Mouse (Mus musculus) liver, adult 2 months (tissue): ENCODE measurements at regions not wholly inside any gene's neighbourhood (a gene's known extent, or its start where the extent isn't known, plus 50 kb on each side); places are given as distances from the start of the nearest gene placed in this dataset.

ENCODE experiments used
- DNase-seq: peaks from one replicate; pipeline ENCODE4 v3.0.0-alpha.2; 2011; ENCODE audit warnings: low read depth, low spot score; ENCODE audit errors: extremely low read depth
- H3K27ac ChIP-seq: fragments of 200-500 bp; replicated peaks from 2 replicates; pipeline ENCODE4 v1.5.1; 2012; ENCODE audit warnings: low read depth, mild to moderate bottlenecking, control low read depth, inconsistent platforms, low read length; ENCODE audit not compliant: insufficient read depth
- H3K27me3 ChIP-seq: fragments of 200-500 bp; 2 replicates; pipeline ENCODE4 v1.6.1; 2012; ENCODE audit warnings: mild to moderate bottlenecking, moderate library complexity, low read length, inconsistent platforms; ENCODE audit not compliant: control insufficient read depth, insufficient read depth
- H3K36me3 ChIP-seq: fragments of 200-500 bp; 2 replicates; pipeline ENCODE4 v1.6.1; 2012; ENCODE audit warnings: low read length, inconsistent platforms; ENCODE audit not compliant: control insufficient read depth, insufficient read depth
- H3K4me1 ChIP-seq: fragments of 200-500 bp; 2 replicates; pipeline ENCODE4 v1.6.1; 2011; ENCODE audit warnings: low read length; ENCODE audit not compliant: control insufficient read depth, insufficient read depth
- H3K4me3 ChIP-seq: fragments of 200-500 bp; 2 replicates; pipeline ENCODE4 v1.5.1; 2011; ENCODE audit warnings: low read depth, mild to moderate bottlenecking, control low read depth, low read length, moderate library complexity; ENCODE audit not compliant: insufficient read depth
- H3K79me2 ChIP-seq: fragments of 200-500 bp; 2 replicates; pipeline ENCODE4 v1.6.1; 2012; ENCODE audit warnings: inconsistent platforms, mild to moderate bottlenecking, low read length, moderate library complexity; ENCODE audit not compliant: control insufficient read depth, insufficient read depth
- H3K9ac ChIP-seq: fragments of 200-500 bp; 2 replicates; pipeline ENCODE4 v1.6.1; 2012; ENCODE audit warnings: low read depth, mild to moderate bottlenecking, control low read depth, inconsistent platforms, low read length
- CTCF ChIP-seq: fragments of 200-500 bp; IDR thresholded peaks from 2 replicates; pipeline ENCODE4 v1.5.1; 2011; ENCODE audit warnings: low read depth, low read length, control low read depth
- POLR2A ChIP-seq: fragments of 200-500 bp; IDR thresholded peaks from 2 replicates; pipeline ENCODE4 v1.6.1; 2011; ENCODE audit warnings: low read length, control low read depth; ENCODE audit not compliant: insufficient read depth; ENCODE audit errors: extremely low read depth
- WGBS: fragments of 180-500 bp; shearing (Covaris S2); methylation state at CpG from one replicate; pipeline ENCODE4 v1.1.7; 2018; 5-methylcytosine and 5-hydroxymethylcytosine counted together

- Histone ChIP-seq H3K27ac (no peak overlapping the region), H3K36me3 (no peaks in the 10 kb centered on the region), H3K27me3 (no peaks in the 10 kb centered on the region), H3K9ac (no peak overlapping the region), H3K4me3 (no peak overlapping the region), H3K4me1 (no peaks in the 10 kb centered on the region), H3K79me2 (no peaks in the 10 kb centered on the region)
- TF ChIP-seq CTCF (no peak), POLR2A (no peak)
- WGBS, result 72% methylated on average over 22 of the region's 22 CpGs
- no peak for DNase-seq
Measured at GRCm38 (mm10) chr8:26533444-26534421, 414.4 kb downstream of the Gm45692 start.

GRCm38 (mm10) chr8:26535816-26536215 is 416.5 kb downstream of the Gm45692 start:
- no peaks in the 10 kb centered on the region for H3K36me3 ChIP-seq
- H3K4me3 ChIP-seq, result no peak overlapping the region
- TF ChIP-seq POLR2A (no peak), CTCF (no peak)
- no peaks in the 10 kb centered on the region for H3K4me1 ChIP-seq
- no peaks in the 10 kb centered on the region for H3K79me2 ChIP-seq
- H3K27me3 ChIP-seq, result no peaks in the 10 kb centered on the region
- DNase-seq, result no peak
- no peak overlapping the region for H3K27ac ChIP-seq
- WGBS, result 49% methylated on average over 3 of the region's 3 CpGs
- no peak overlapping the region for H3K9ac ChIP-seq

- Histone ChIP-seq H3K79me2 (no peaks in the 10 kb centered on the region), H3K36me3 (no peaks in the 10 kb centered on the region), H3K9ac (no peak overlapping the region), H3K27ac (no peak overlapping the region), H3K4me3 (no peak overlapping the region), H3K4me1 (no peaks in the 10 kb centered on the region), H3K27me3 (no peaks in the 10 kb centered on the region)
- DNase-seq, result no peak
- 29% methylated on average over 5 of the region's 5 CpGs for WGBS
- TF ChIP-seq POLR2A, result no peak
- TF ChIP-seq CTCF, result no peak
Measured at GRCm38 (mm10) chr8:26553691-26554090, 423.4 kb upstream of the Zfp703 start.

GRCm38 (mm10) chr8:26559196-26559595 is 417.9 kb upstream of the Zfp703 start:
- peak; percentile 15 for DNase-seq
- H3K4me3 ChIP-seq, result no peak overlapping the region
- H3K27me3 ChIP-seq, result no peaks in the 10 kb centered on the region
- 79% methylated on average over 5 of the region's 5 CpGs for WGBS
- no peak overlapping the region for H3K27ac ChIP-seq
- no peak for TF ChIP-seq POLR2A
- no peak for TF ChIP-seq CTCF
- no peaks in the 10 kb centered on the region for H3K79me2 ChIP-seq
- no peak overlapping the region for H3K9ac ChIP-seq
- H3K4me1 ChIP-seq, result no peaks in the 10 kb centered on the region
- H3K36me3 ChIP-seq, result no peaks in the 10 kb centered on the region

GRCm38 (mm10) chr8:26563151-26563550 is 414.0 kb upstream of the Zfp703 start:
- Histone ChIP-seq H3K79me2 (no peaks in the 10 kb centered on the region), H3K9ac (no peak overlapping the region), H3K4me1 (no peaks in the 10 kb centered on the region), H3K36me3 (no peaks in the 10 kb centered on the region), H3K4me3 (no peak overlapping the region), H3K27ac (no peak overlapping the region), H3K27me3 (no peaks in the 10 kb centered on the region)
- WGBS, result 26% methylated on average over 2 of the region's 2 CpGs
- no peak for TF ChIP-seq POLR2A
- TF ChIP-seq CTCF, result no peak
- no peak for DNase-seq

GRCm38 (mm10) chr8:26564254-26564653 is 412.9 kb upstream of the Zfp703 start:
- Histone ChIP-seq H3K27ac (no peak overlapping the region), H3K9ac (no peak overlapping the region), H3K27me3 (no peaks in the 10 kb centered on the region), H3K79me2 (no peaks in the 10 kb centered on the region), H3K4me3 (no peak overlapping the region), H3K4me1 (no peaks in the 10 kb centered on the region), H3K36me3 (no peaks in the 10 kb centered on the region)
- DNase-seq, result no peak
- WGBS, result 97% methylated on average over 2 of the region's 2 CpGs
- TF ChIP-seq POLR2A (no peak), CTCF (no peak)
